Mouse (Mus musculus) heart, embryonic 15.5 days (tissue): Measurements from ENCODE around the gene Zbtb8os. TPM values are rescaled to one million over a fixed set of nuclear protein-coding genes. Genes with fewer than 3 reads are reported as not detected.

Source experiments
- ATAC-seq: fragments of 200-750 bp; cut with Nextera tagmentation; replicated peaks from 2 replicates; pipeline ENCODE4 v1.8.0; 2017; ENCODE audit warnings: low read depth, moderate TSS enrichment; ENCODE audit not compliant: insufficient number of reproducible peaks, insufficient read depth, low FRiP score
- H3K27ac ChIP-seq: fragments of 300-500 bp; sonication (generic); 2 replicates; pipeline ENCODE4 v1.5.1; 2015; ENCODE audit warnings: mild to moderate bottlenecking, inconsistent platforms
- H3K27me3 ChIP-seq: fragments of 300-500 bp; sonication (generic); 2 replicates; pipeline ENCODE4 v1.6.1; 2015; ENCODE audit warnings: inconsistent platforms
- H3K36me3 ChIP-seq: fragments of 300-500 bp; sonication (generic); 2 replicates; pipeline ENCODE4 v1.6.1; 2015; ENCODE audit warnings: mild to moderate bottlenecking, inconsistent platforms
- H3K4me1 ChIP-seq: fragments of 300-500 bp; sonication (generic); replicated peaks from 2 replicates; pipeline ENCODE4 v1.6.1; 2015; ENCODE audit warnings: inconsistent platforms
- H3K4me2 ChIP-seq: fragments of 300-500 bp; sonication (generic); 2 replicates; pipeline ENCODE4 v1.6.1; 2015; ENCODE audit warnings: inconsistent platforms, mild to moderate bottlenecking, moderate library complexity
- H3K4me3 ChIP-seq: fragments of 300-500 bp; sonication (generic); 2 replicates; pipeline ENCODE4 v1.5.1; 2015; ENCODE audit warnings: mild to moderate bottlenecking, inconsistent platforms
- H3K9ac ChIP-seq: fragments of 300-500 bp; sonication (generic); 2 replicates; pipeline ENCODE4 v1.6.1; 2015; ENCODE audit warnings: mild to moderate bottlenecking, inconsistent platforms
- H3K9me3 ChIP-seq: fragments of 300-500 bp; sonication (generic); replicated peaks from 2 replicates; pipeline ENCODE4 v1.6.1; 2016; ENCODE audit warnings: inconsistent platforms
- WGBS: fragments of 180-500 bp; shearing (Covaris S2); methylation state at CpG from one replicate; pipeline ENCODE4 v1.1.7; 2015; ENCODE audit warnings: mixed read lengths; 5-methylcytosine and 5-hydroxymethylcytosine counted together
- polyA plus RNA-seq: library from polyadenylated mRNA; unstranded; fragments of >200 nt; fragmentation: Nextera tagmentation; extraction: Ambion mirVana; gene quantifications from 2 replicates; pipeline ENCODE4 v1.2.1, GENCODE M21; 2015

The Zbtb8os gene
- polyA plus RNA-seq, 1 experiment from 2014 or later = 43.1 TPM

GRCm38 (mm10) chr4:129297724-129298123, 37.8 kb upstream of the Zbtb8os start:
- H3K27ac ChIP-seq = no peak overlapping the region
- H3K36me3 ChIP-seq = no peaks in the 10 kb centered on the region
- peaks cover 39% of the 10 kb centered on the region for H3K4me1 ChIP-seq
- no peak for ATAC-seq
- no peaks in the 10 kb centered on the region for H3K9me3 ChIP-seq
- no peak overlapping the region for H3K4me2 ChIP-seq
- 0 out of 2 replicates have a peak, but pooled peaks cover 4% of the 10 kb centered on the region for H3K27me3 ChIP-seq
- no peak overlapping the region for H3K4me3 ChIP-seq
- 45% methylated on average over 4 of the region's 4 CpGs for WGBS
- no peak overlapping the region for H3K9ac ChIP-seq

DNA sequence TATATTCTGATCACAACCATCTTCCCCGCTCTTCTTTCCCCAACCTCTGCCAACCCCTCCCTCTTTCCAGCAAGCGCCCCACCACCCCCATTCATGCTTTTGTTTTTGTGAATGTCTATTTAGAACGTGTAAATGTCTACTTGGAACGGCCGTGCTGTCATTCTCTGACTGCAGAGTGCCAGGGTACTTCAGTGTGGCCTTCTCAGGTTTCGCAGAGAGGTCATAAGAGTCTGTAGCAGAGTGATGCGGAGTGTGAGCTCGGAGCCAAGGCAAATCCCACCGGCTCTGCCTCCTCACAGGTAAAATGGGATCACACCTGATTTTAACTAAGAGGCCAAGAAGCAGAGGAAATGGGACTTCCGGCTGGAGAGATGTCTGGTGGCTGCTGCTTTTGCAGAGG, 36.4 kb upstream of the Zbtb8os start:
- no peak overlapping the region for H3K4me3 ChIP-seq
- no peaks in the 10 kb centered on the region for H3K27me3 ChIP-seq
- ATAC-seq = no peak
- H3K27ac ChIP-seq = no peak overlapping the region
- no peaks in the 10 kb centered on the region for H3K36me3 ChIP-seq
- WGBS = 48% methylated on average over 10 of the region's 10 CpGs
- no peak overlapping the region for H3K9ac ChIP-seq
- no peaks in the 10 kb centered on the region for H3K9me3 ChIP-seq
- no peak overlapping the region for H3K4me2 ChIP-seq
- H3K4me1 ChIP-seq = peaks cover 34% of the 10 kb centered on the region

- no peaks in the 10 kb centered on the region for H3K27me3 ChIP-seq
- ATAC-seq = no peak
- H3K4me1 ChIP-seq = peaks cover 17% of the 10 kb centered on the region
- no peaks in the 10 kb centered on the region for H3K9me3 ChIP-seq
- no peak overlapping the region for H3K4me3 ChIP-seq
- H3K27ac ChIP-seq = no peak overlapping the region
- no peak overlapping the region for H3K4me2 ChIP-seq
- peaks cover 18% of the 10 kb centered on the region for H3K36me3 ChIP-seq
- no peak overlapping the region for H3K9ac ChIP-seq
- WGBS = 73% methylated on average over 5 of the region's 5 CpGs
These were observed 32.1 kb upstream of the Zbtb8os start for GRCm38 (mm10) chr4:129303401-129303800.

DNA sequence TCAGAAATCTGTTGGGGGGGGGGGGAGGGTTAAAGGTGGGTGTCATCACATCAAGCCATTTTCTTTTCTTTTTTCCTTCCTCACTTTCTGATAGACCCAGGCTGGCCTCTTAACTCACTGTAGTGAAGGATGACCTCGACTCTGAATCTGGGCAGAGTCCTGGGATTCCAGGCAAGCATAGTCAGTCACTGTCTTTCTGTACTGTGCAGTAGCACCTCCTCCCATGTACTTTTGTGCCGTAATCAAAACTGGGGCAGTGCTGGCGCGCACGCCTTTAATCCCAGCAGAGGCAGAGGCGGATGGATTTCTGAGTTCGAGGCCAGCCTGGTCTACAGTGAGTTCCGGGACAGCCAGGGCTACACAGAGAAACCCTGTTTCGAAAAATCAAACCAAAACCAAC, 31.7 kb upstream of the Zbtb8os start:
- H3K4me3 ChIP-seq = no peak overlapping the region
- H3K27me3 ChIP-seq = no peaks in the 10 kb centered on the region
- H3K9ac ChIP-seq = no peak overlapping the region
- H3K4me2 ChIP-seq = no peak overlapping the region
- WGBS = 74% methylated on average over 9 of the region's 9 CpGs
- peaks cover 21% of the 10 kb centered on the region for H3K36me3 ChIP-seq
- ATAC-seq = no peak; the same call in 1 of the 2 replicates
- no peaks in the 10 kb centered on the region for H3K9me3 ChIP-seq
- peaks cover 14% of the 10 kb centered on the region for H3K4me1 ChIP-seq
- H3K27ac ChIP-seq = peak overlapping the region; percentile 32; the same call in 1 of the 2 replicates

DNA sequence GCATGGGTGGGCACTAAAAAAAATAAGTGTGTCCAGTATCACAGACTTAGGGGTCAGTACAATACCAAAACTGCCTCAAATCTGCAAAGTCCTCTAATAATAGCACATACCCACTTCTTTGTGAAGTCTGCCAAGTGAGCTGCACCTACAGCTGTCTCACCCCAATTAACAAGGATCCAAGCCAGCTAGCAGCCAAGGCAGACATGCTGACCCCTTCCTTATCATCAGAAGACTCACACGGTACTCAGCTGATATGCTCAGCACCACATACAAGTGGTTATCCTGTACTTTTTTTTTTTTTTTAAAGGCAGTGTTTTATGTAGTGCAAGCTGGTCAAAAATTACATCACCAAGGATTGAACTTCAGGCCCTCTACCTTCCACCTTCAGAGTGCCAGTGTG, 31.2 kb upstream of the Zbtb8os start:
- Histone ChIP-seq H3K27ac (0 out of 2 replicates have a peak overlapping the region, but pooled peaks have one; percentile 32), H3K4me2 (no peak overlapping the region), H3K4me1 (peaks cover 11% of the 10 kb centered on the region), H3K4me3 (no peak overlapping the region), H3K9ac (no peak overlapping the region), H3K27me3 (no peaks in the 10 kb centered on the region), H3K9me3 (no peaks in the 10 kb centered on the region), H3K36me3 (peaks cover 26% of the 10 kb centered on the region)
- ATAC-seq = no peak
- WGBS = 9% methylated on average over 1 of the region's 1 CpGs

GRCm38 (mm10) chr4:129307936-129308335, 27.6 kb upstream of the Zbtb8os start:
- no peak for ATAC-seq
- Histone ChIP-seq H3K27ac (no peak overlapping the region), H3K4me3 (no peak overlapping the region), H3K9me3 (no peaks in the 10 kb centered on the region), H3K4me2 (no peak overlapping the region), H3K9ac (no peak overlapping the region), H3K27me3 (no peaks in the 10 kb centered on the region), H3K4me1 (peaks cover 9% of the 10 kb centered on the region), H3K36me3 (peaks cover 53% of the 10 kb centered on the region)
- 89% methylated on average over 1 of the region's 1 CpGs for WGBS

GRCm38 (mm10) chr4:129313886-129314285, 21.6 kb upstream of the Zbtb8os start:
- H3K9ac ChIP-seq = no peak overlapping the region
- no peak overlapping the region for H3K4me2 ChIP-seq
- no peaks in the 10 kb centered on the region for H3K9me3 ChIP-seq
- 76% methylated on average over 3 of the region's 3 CpGs for WGBS
- ATAC-seq = no peak
- no peaks in the 10 kb centered on the region for H3K4me1 ChIP-seq
- no peaks in the 10 kb centered on the region for H3K27me3 ChIP-seq
- no peak overlapping the region for H3K27ac ChIP-seq
- H3K36me3 ChIP-seq = peaks cover 88% of the 10 kb centered on the region
- no peak overlapping the region for H3K4me3 ChIP-seq

DNA sequence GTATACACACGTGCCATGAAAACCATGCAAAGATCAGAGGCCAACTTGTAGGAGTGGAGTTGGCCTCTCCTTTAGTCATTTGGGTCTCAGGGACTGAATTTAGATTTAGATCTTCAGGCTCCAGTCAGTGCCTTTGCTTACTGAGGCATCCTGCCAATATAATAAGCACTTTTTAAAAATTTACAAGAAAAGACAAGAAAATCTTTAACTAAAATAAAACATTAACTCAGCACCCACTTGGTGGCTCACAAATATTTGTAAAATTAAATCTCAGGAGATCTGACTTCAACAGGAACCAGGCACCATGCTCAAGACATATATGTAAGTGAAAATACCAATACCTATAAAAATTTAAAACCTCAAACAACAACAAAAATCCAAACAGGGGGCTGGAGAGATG, 14.6 kb upstream of the Zbtb8os start:
- Histone ChIP-seq H3K36me3 (peaks cover 68% of the 10 kb centered on the region), H3K27me3 (no peaks in the 10 kb centered on the region), H3K9ac (no peak overlapping the region), H3K27ac (no peak overlapping the region), H3K9me3 (no peaks in the 10 kb centered on the region), H3K4me1 (peaks cover 8% of the 10 kb centered on the region), H3K4me2 (no peak overlapping the region), H3K4me3 (no peak overlapping the region)
- 85% methylated on average over 1 of the region's 1 CpGs for WGBS
- ATAC-seq = no peak

GRCm38 (mm10) chr4:129322042-129322441, 13.5 kb upstream of the Zbtb8os start:
- Histone ChIP-seq H3K9me3 (no peaks in the 10 kb centered on the region), H3K4me2 (no peak overlapping the region), H3K4me3 (no peak overlapping the region), H3K36me3 (peaks cover 61% of the 10 kb centered on the region), H3K4me1 (peaks cover 14% of the 10 kb centered on the region), H3K27me3 (no peaks in the 10 kb centered on the region), H3K9ac (no peak overlapping the region), H3K27ac (no peak overlapping the region)
- no peak for ATAC-seq
- WGBS = 92% methylated on average over 5 of the region's 5 CpGs

DNA sequence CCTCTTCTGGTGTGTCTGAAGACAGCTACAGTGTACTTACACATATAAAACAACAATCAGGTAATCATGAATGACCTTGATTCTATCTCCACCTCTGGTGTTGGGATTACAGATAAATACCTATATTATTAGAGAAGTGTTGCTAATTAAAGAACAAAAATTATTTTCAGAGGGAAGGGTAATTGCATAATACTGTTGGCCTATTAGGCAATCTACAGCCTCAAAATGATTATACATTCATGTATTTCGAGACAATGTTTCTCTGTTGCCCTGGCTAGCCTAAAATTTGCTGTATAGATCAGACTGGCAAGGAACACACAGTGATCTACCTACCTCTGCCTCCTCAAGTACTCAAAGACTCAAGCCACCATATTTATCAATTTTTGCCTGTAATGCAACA, 12.0 kb upstream of the Zbtb8os start:
- peaks cover 61% of the 10 kb centered on the region for H3K36me3 ChIP-seq
- 94% methylated on average over 1 of the region's 1 CpGs for WGBS
- ATAC-seq = no peak

GRCm38 (mm10) chr4:129324756-129325155, 10.7 kb upstream of the Zbtb8os start:
- Histone ChIP-seq H3K36me3 (peaks cover 61% of the 10 kb centered on the region), H3K27ac (no peak overlapping the region), H3K27me3 (no peaks in the 10 kb centered on the region), H3K9me3 (no peaks in the 10 kb centered on the region), H3K4me1 (peaks cover 14% of the 10 kb centered on the region), H3K4me3 (no peak overlapping the region), H3K4me2 (no peak overlapping the region), H3K9ac (no peak overlapping the region)
- ATAC-seq = no peak
- 58% methylated on average over 1 of the region's 1 CpGs for WGBS

More for the DNA sequence above, 12.0 kb upstream of the Zbtb8os start:
- Histone ChIP-seq H3K27ac (no peak overlapping the region), H3K9ac (no peak overlapping the region), H3K4me3 (no peak overlapping the region), H3K27me3 (no peaks in the 10 kb centered on the region), H3K4me1 (peaks cover 14% of the 10 kb centered on the region), H3K9me3 (no peaks in the 10 kb centered on the region), H3K4me2 (no peak overlapping the region)

GRCm38 (mm10) chr4:129326191-129326590, 9.3 kb upstream of the Zbtb8os start:
- Histone ChIP-seq H3K4me3 (no peak overlapping the region), H3K9me3 (no peaks in the 10 kb centered on the region), H3K4me2 (no peak overlapping the region), H3K4me1 (peaks cover 14% of the 10 kb centered on the region), H3K9ac (no peak overlapping the region), H3K27me3 (no peaks in the 10 kb centered on the region), H3K36me3 (peaks cover 49% of the 10 kb centered on the region), H3K27ac (no peak overlapping the region)
- 66% methylated on average over 1 of the region's 1 CpGs for WGBS
- no peak for ATAC-seq
